Mouse (Mus musculus) common myeloid progenitor, adult 5-6 weeks (primary cell): ENCODE measurements around the gene Snx7. TPM values are rescaled to one million over a fixed set of nuclear protein-coding genes. Genes with fewer than 3 reads are reported as not detected.

Experiments used
- ATAC-seq: replicated peaks from 2 replicates; pipeline ENCODE4 v1.8.0; 2016; ENCODE audit warnings: low read depth, mild to moderate bottlenecking, moderate TSS enrichment, inconsistent platforms; ENCODE audit not compliant: poor library complexity, severe bottlenecking
- total RNA-seq: library from RNA; stranded (forward); fragments of 200-1000, 187-1606 nt; gene quantifications from 2 replicates; pipeline ENCODE4 v1.2.3, GENCODE M21; 2017

Gene Snx7
- total RNA-seq, result 6.0 and 8.1 TPM in 2 replicates

- ATAC-seq, result peak; percentile 97
Measured at GRCm38 (mm10) chr3:117868637-117869323, at the start of gene Snx7. Snx7 (minus strand) TSS chr3:117868936.

GRCm38 (mm10) chr3:117915420-117915819, 46.7 kb upstream of the Snx7 start:
- no peak for ATAC-seq

- no peak for ATAC-seq
Measured at GRCm38 (mm10) chr3:117893736-117894135, 25.0 kb upstream of the Snx7 start.

DNA sequence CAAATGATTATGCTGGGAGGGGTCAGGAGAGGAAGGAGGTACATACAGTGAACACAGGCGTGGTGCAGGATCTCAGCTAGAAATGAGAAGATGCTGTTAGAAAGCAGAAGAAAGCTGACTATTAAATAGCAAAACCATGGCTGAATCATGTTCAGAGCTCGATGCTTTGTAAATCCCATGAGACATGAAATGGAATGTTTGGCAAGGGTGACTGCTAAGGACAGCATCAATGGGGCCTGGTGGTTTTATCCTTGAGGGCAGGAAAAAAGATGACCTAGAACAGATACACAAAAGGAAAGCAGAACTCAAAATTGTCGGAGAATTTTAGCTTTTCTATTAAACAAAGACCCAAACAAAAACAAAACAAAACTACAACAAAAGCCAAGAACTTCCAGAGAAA, 6.7 kb upstream of the Snx7 start:
- no peak for ATAC-seq

DNA sequence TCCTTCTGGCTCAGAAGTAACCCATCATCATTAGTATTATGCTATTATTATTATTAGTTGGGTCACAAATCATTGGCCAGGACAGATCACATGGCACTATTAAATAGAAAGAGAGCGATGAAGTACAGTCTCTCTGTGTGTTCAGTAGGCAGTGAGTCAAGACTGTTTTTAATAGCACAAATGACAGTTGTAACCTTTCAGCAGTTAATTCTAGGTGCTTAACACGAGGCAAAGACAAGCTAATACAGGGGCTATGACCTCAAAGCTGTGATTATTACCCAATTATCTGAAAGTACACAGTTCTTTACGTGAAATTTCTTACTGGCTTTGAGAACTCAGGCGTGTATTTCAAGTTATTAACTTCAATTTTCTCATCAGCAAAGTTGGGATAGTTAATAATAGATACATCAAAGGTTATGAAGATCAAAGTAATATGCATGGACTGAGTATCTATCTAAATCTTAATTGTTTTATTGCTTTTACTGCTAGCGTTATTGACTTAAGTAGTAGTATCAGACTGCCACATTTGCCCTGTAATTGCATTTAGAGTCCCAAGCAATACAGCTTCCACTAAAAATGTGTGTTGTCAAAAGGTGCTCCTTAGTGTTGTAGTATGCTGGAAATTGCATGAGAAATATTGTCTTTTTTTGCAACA, 4.6 kb upstream of the Snx7 start:
- ATAC-seq, result no peak

DNA sequence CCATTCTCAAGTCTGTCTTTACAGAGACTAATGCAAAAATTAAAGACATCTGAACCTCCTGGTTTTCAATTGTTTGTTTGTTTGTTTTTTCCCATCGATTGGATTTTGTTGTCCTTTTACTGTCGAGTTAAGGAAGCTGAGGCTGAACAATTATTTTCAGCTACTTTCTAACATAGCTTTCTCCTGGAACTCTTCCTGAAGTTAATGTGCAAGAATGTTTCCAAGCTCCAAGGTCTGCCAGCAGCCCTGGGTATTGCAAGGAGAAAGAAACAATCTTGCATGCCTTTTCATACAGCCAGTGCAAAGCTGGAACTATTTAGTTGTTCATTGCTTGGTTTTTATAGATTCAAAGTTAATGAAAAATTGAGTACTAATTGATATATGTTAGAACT, 584 bp upstream of the Snx7 start:
- no peak for ATAC-seq

GRCm38 (mm10) chr3:117868091-117868490, 645 bp downstream of the Snx7 start:
- ATAC-seq, result no peak

- ATAC-seq, result no peak
Measured at GRCm38 (mm10) chr3:117866696-117867407, 1.9 kb downstream of the Snx7 start.

GRCm38 (mm10) chr3:117865621-117866020, 3.1 kb downstream of the Snx7 start:
- no peak for ATAC-seq

DNA sequence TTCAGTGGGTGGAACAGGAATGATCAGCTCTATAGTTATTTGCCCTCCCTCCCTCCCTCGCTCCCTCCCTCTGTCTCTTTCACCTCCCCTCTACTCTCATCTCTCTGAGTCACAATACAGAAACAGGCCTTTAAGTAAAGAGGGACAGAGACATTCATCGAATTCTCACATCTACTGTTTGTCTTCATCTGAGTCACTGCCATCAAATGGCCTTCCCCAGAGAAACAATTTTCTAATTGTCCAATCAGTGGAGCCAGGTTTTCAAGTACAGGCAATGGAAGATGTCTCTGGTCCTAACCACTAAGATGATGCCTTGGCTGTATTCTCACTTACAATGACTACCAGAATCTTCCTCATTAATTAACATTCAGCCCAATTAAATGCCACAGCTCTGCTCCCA, 5.8 kb downstream of the Snx7 start:
- no peak for ATAC-seq

- no peak for ATAC-seq
Measured at GRCm38 (mm10) chr3:117861977-117862434, 6.7 kb downstream of the Snx7 start.

GRCm38 (mm10) chr3:117858996-117859395, 9.7 kb downstream of the Snx7 start:
- no peak for ATAC-seq

GRCm38 (mm10) chr3:117853729-117854128, 15.0 kb downstream of the Snx7 start:
- no peak for ATAC-seq

DNA sequence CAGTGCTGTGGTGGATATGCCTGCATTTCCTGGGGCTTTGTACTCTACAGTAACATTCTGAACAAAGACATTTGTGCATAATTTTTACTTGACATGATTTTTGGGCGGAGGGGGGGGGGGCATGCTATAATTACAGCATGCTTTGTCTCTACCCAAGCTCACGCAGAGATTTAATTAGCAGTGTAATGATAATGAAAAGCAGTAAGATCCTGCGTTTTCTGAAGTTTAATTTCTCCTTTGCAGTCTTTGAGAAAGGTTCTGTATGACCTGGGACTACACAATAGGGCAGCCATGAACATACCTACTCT, 16.7 kb downstream of the Snx7 start:
- ATAC-seq, result no peak

DNA sequence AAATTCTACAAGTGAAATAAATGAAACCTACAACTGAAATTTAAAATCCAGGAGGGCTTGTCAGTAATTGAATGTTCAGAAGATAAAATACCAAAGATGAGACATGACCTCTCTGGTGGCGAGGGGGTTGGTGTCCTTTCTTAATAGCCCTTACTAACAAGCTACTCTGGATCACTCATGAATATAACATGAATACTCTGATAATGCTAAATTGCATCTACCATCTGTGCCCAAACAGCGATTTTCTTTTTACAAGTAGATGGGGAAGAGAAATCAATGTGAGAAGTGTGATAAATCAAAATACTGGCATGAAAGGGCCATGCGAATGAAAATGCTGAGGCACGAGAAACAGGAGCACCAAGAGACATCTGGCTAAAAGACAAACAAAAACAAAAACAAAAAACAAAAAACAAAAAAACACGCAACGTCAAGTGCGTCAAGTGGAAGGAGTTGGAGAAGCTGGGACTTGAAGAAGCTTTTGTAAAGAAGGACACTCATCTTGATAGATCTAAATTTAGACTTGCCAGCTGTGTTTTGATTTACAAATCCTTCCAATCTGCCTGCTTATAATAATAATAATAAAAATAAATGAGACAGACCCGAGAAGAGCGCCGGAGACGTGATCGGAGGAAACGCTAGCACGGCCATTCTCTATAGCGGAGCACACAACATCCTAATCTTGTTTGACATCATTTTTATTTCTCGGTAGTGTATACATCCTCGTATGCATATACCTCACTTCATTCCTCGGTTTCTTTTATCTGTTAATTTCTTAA, 17.3 kb downstream of the Snx7 start:
- ATAC-seq, result no peak

- no peak for ATAC-seq
Measured at GRCm38 (mm10) chr3:117848866-117849265, 19.9 kb downstream of the Snx7 start.

DNA sequence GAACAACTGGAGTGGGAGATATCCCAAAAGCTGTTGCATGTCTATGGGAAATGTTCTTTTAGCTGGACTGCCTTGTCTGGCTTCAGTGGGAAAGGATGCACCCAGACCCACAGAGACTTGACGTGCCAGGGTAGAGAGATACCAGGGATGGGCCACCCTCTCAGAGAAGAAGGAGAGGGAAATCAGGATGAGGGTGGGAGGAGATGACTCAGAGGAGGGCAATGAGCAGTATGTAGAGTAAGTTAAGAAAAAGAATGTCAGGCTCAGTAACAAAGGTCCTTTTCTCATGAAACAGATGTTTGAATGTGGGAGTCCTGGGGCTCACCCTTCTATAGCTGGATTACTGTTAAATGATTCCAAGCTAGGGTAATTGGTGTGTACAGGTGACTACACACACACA, 26.1 kb downstream of the Snx7 start:
- ATAC-seq, result no peak

DNA sequence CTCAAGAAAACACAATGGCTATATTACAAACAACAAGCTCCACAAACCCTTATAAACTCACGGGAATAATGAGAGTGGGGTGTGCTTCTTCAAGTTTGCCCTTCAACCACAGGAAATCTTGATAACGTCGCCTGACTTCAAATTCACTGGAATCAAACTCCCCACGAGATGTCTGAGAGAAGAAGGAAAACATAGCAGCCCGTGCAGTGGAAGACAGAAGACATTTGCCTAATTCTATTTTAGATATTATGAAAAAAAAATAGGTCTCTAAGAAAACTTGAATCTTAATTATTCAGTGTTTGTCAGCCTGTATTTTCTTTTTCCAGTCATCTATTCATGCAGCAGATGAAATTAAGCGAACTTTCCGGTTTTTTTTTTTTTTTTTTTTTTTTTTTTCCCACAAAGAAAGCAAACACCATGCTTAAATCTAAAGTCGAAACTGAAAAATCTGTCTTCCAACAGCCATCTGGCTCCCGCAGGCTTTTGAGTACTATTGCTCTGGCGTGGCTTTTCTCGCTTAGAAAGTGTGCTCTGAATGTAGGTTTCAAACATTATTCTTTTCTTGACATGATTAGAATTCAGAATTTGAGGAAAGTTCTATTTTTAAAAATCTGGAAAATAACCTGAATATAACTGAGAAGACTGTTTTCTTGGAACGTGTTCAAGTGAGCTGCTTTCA, 28.7 kb downstream of the Snx7 start:
- no peak for ATAC-seq

DNA sequence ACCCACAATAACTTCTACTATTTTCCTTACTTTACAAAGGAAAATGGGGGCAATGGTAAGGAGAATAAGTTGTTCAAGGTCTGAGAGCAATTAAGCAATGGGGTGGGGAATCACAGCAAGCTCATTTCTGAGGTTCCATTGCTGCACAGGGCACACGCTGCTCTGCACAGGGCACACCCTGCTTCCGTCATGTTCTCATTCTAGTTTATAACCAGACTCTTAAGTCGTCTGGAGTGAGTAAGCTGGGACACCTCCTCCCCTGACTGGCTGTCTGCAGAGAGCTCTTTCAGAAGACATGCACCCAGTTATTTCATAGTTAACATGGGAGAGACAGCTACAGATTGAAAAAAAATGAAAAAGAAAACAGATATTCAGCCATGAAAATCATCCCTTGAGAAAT, 30.7 kb downstream of the Snx7 start:
- ATAC-seq, result no peak
